Mouse (Mus musculus): ENCODE measurements around the gene Gpn2. TPM values are rescaled to one million over a fixed set of nuclear protein-coding genes. Genes with fewer than 3 reads are reported as not detected.
A peak's percentile ranks its signal among the peaks of the same experiment; 100 is the strongest.

The Gpn2 gene
- total RNA-seq (2015; ENCODE audit: low replicate concordance): 4.2 and 12.3 TPM in 2 replicates
- total RNA-seq (2017; ENCODE audit: low replicate concordance): 4.2 and 5.0 TPM in 2 replicates

- ATAC-seq (replicated peaks; ENCODE audit: low FRiP score, poor library complexity, severe bottlenecking): peak; percentile 90
These were observed at the start of gene Gpn2 for GRCm38 (mm10) chr4:133584059-133584951. Gpn2 (plus strand) TSS chr4:133584362.

- no peak for ATAC-seq (replicated peaks; ENCODE audit: low FRiP score, poor library complexity, severe bottlenecking)
These were observed 48.1 kb upstream of the Gpn2 start for GRCm38 (mm10) chr4:133536081-133536480.

DNA sequence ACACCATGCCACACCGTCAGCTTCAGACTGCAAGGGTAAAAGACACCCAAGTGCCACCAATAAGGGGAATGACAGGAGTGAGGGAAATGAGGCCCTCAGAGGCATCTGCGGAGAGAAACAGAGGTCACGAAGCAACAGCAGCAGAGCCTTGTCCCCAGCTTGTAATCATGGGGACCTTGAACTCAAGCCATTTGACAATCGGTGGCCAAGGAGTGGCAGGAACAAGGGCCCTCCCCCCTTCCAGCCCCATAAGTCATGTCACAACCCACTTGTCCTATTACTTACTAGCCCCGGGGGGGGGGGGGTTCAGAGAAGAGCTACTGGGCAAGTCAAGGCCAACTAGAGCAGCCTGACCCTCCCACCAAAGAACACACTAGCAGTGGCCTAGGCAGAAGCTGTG, 47.5 kb upstream of the Gpn2 start:
- no peak for ATAC-seq (replicated peaks; ENCODE audit: low FRiP score, poor library complexity, severe bottlenecking)

DNA sequence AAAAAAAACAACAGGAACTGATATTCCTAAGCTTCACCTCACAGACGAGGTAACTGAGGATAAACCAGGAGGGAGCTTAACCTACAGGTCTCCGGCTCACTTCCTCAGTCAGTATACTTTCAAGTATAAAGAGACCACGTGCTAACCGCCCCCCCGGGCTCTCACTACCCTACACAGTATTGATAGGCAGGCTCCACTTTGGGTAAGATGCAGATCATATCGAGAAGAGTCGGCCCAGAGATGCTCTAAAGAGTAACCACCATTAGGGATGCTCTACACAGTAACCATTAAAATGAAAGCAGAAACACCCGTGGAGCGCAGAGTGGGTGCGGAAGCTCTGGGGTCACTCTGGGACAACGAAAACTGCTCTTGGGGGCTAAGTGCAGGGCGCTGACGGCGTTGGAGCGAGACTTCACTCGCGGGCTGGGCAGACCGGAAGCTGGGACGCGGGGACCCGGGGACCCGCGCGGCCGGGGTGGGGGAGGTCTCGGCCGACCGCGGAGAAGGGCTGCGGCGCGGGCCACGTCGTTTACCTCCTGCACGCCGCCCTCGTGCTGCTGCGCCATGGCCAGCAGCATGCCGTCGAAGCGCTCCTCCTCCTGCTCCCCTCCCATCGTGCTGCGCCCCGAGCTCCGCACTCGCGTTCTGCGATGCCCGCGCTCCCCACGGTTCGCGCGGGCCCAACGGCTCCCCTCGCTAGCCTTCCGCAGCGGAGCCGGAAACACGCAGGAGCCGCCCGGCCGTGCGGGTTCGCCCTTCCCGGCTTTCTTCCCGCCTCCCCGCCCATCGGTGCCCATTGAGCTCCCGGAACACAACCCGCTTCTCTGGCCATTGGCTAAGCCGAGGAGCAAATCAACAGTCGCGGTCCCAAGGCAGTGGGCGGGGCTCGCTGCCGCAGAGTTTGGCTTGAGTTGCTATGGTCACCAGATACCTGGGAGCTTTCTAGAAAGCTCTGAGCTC, 38.6 kb upstream of the Gpn2 start, which contains the start of gene Nudc:
Gene Nudc (minus strand): TSS at position 725 of the 960 bp plus-strand sequence.
- ATAC-seq (replicated peaks; ENCODE audit: low FRiP score, poor library complexity, severe bottlenecking): peak; percentile 100

- ATAC-seq (replicated peaks; ENCODE audit: low FRiP score, poor library complexity, severe bottlenecking): no peak
These were observed 32.1 kb upstream of the Gpn2 start for GRCm38 (mm10) chr4:133552029-133552428.

DNA sequence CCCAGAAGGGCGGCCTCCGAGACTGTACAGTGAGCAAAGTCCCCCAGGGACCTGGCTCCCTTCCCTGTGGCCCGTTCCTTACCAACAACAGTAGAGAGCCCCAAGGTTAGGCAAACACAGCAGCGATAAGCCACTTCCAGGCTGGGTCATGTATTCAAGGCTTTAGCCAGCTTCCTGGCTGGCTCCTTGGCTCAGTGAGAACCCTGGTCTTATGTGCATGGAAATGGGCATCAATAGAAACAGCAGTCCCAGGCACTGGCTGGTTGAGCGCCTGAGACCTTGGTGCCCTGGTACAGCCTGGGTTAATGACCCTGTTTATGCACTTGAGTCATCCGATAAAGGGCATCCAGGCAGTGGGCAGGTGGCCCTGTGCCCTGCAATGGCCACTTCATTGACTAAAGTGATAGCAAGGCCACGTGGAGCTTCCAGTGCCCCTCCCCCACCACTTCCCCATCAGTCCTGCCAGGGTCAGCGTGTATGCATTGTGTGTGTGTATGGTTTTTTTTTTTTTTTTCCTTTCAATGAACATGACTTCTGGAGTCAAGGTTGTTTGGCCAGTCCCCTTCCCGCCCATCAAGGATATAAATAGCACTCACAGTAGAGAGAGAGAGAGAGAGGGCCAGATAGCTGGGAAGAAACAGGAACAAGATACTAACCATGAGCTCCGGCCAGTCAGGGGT, 31.3 kb upstream of the Gpn2 start, which contains the start of gene Nr0b2:
Gene Nr0b2 (plus strand): TSS at position 609 of the 680 bp plus-strand sequence.
- no peak for ATAC-seq (replicated peaks; ENCODE audit: low FRiP score, poor library complexity, severe bottlenecking)

DNA sequence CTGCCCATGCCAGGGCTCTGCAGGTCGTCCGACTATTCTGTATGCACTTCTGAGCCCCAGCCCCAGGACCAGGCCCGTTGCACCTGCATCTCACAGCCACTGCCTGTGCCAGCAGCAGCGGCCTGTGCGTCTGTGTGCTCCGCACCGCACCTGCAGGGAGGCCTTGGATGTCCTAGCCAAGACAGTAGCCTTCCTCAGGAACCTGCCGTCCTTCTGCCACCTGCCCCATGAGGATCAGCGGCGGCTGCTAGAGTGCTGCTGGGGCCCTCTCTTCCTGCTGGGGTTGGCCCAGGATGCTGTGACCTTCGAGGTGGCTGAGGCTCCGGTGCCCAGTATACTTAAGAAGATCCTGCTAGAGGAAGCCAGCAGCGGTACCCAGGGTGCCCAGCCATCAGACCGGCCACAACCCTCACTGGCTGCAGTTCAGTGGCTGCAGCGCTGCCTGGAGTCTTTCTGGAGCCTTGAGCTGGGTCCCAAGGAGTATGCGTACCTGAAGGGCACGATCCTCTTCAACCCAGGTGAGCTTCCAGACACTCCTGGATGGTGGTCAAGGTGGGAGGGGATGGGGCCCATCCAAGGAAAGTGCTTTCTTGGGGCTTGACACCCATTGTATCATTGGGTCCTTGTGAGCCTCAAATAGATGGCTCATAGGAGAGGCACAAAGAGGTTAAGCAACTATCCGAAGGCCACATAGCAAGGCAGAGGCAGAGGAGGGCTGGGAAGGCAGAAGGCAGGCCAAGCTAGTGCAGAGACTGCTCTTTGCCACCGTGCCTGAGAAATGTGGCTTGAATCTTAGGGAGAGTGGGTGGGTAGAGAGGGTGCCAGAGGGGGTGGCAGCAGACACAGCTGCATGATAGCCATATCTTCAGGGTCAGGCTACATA, 30.5 kb upstream of the Gpn2 start:
- ATAC-seq (replicated peaks; ENCODE audit: low FRiP score, poor library complexity, severe bottlenecking): no peak

DNA sequence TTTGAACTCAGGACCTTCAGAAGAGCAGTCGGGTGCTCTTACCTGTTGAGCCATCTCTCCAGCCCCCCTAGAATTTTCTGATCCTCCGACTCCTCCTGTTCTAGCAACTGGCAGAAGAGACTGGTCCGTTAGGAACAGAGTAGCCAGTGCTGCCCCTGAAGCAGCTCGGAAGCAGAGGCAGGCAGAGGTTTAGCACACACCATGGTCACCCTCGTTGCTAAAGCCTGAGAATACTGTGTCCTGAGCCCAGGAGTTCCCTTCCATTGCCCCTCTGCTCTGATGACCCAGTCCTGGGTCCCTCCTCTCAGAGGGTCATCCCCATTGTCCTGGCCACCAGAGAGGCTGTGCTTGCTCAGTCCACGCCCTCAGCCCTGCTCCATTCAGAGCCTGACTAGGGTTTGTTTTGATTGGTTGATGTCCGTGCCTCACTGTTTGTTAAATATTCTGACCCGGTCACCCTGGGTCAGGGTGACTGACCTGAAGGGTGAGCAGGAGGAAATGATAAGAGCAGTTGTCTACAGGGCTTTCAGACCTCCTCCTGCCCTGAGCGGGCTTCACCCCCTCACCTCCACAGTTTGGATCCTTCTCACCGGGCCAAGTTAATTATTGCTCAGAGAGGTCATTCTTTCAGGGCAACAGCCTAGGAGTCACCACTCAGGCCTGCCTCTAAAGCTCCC, 27.0 kb upstream of the Gpn2 start:
- no peak for ATAC-seq (replicated peaks; ENCODE audit: low FRiP score, poor library complexity, severe bottlenecking)

GRCm38 (mm10) chr4:133559846-133560245, 24.3 kb upstream of the Gpn2 start:
- no peak for ATAC-seq (replicated peaks; ENCODE audit: low FRiP score, poor library complexity, severe bottlenecking)

DNA sequence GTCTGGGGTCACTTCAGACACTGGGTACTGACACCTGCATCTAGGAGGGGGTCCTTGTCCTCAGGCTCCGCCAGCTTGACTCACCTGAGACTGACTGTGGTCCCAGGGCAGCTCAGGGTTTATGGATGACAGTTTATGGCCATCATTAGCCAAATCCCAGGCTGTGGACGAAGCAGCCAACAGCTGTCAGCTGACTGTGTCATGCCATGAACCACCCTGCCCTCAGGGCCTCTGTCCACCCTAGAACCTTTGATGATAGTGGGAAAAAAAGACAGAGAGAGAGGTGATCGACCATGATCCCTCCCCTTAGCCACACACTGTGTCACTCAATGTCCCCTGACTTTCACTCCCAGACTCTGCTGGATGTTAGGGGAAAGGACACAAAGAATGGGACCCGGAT, 22.5 kb upstream of the Gpn2 start:
- ATAC-seq (replicated peaks; ENCODE audit: low FRiP score, poor library complexity, severe bottlenecking): no peak

- no peak for ATAC-seq (replicated peaks; ENCODE audit: low FRiP score, poor library complexity, severe bottlenecking)
These were observed 21.0 kb upstream of the Gpn2 start for GRCm38 (mm10) chr4:133563123-133563571.

DNA sequence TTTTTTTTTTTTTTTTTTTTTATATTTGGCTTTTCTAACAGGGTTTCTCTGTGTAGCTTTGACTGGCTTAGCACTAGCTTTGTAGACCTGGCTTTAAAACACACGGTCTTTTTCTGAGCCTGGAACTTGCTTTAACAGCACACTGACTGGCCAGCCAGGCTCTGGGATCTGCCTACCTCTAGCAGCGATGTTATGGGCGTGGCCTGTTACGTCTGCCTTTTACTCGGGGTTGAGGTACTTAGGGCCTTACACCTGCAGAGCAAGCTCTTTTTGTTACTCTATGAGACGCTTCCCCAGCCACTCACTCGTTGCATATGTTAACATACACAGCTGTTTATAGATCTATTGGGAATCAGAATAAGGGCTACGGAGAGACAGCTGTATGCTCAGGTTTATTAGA, 16.9 kb upstream of the Gpn2 start:
- ATAC-seq (replicated peaks; ENCODE audit: low FRiP score, poor library complexity, severe bottlenecking): no peak

DNA sequence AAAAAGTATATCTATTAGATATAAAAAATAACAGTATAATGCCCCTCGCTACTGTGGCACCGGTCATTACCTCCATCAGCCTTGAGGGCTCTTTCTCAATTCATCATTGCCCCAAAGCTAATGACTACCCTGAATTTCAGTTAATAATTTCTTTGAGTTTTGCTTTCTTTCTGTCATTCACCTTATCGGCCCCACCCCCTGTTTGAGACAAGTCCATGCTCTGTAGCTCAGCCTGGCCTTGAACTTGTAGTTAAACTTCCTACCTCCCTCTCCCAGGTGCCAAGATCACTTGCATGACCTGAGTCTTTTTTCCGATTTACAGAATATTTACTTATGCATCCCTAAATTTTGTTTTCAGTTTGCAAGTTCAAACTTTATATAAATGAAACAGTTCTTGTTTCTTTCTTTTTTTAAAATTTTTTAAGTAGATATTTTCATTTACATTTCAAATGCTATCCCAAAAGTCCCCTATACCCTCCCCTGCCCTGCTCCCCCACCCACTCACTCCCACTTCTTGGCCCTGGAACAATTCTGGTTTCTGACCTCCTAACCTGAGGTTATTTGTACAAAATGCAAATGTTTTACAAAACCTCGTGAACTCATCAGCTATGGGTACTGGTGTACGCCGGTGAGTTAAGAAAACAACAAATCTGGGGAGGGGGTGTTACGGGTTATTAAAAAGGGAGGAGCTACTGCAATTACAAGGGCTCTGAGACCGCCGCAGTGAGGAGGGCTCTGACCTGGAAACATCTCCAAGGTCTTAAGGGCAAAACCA, 14.7 kb upstream of the Gpn2 start:
- ATAC-seq (replicated peaks; ENCODE audit: low FRiP score, poor library complexity, severe bottlenecking): no peak

GRCm38 (mm10) chr4:133570066-133570466, 14.1 kb upstream of the Gpn2 start:
- ATAC-seq (replicated peaks; ENCODE audit: low FRiP score, poor library complexity, severe bottlenecking): no peak

DNA sequence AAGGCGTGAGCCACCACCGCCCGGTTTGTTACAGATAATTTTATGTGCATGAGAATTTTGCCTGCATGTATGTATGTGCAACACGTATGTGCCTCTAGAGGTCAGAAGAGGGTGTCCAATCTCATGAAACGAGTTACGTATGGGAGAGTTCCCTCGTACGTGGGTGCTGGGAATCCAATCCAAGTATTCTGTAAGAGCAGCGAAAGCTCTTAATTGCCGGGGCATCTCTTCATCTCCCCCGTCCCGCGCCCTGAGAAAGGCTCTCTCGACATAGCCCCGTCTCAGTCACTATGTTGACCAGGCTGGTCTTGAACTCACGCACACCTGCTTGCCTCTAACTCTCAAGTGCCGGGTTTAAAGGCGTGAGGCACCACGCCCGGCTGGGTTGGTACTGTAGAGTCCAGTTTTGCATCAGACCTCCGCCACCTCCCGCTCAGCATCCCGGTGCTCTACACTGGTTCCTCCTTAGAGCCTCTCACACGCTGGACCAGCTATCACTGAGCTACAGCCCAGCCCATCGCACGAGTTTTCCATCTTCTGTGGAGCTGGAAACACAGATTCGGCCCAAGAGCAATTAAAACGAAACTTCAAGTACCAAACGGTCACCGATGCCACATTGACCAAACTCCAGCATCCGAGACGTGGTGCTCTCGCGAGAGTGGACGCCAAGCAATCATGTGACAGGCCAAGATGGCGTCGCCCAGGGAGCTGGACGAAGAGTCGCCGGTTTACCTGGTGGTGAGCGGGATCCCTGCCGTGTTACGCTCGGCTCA, 9.9 kb upstream of the Gpn2 start, which contains the start of gene Gpatch3:
Gene Gpatch3 (plus strand): TSS at position 676 of the 773 bp plus-strand sequence.
- ATAC-seq (replicated peaks; ENCODE audit: low FRiP score, poor library complexity, severe bottlenecking): peak; percentile 97

DNA sequence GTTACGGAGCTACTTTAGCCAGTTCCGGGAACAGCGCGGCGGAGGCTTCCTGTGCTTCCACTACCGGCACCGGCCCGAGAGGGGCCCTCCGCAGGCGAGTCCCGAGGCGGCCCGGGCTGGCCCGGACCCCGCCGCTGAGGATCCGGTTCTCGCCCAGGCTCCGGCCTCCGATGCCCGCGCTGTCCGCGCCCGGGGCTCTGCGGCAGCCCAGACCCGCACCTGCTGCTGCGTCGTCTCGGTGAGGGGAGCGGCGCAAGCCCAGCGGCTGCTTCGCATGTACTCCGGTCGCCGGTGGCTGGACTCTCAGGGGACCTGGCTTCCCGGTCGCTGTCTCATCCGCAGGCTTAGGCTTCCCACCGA, 9.3 kb upstream of the Gpn2 start:
- ATAC-seq (replicated peaks; ENCODE audit: low FRiP score, poor library complexity, severe bottlenecking): no peak; the same call in 1 of the 2 replicates

- no peak for ATAC-seq (replicated peaks; ENCODE audit: low FRiP score, poor library complexity, severe bottlenecking)
These were observed 6.2 kb upstream of the Gpn2 start for GRCm38 (mm10) chr4:133577983-133578382.

Data from erythroid progenitor cell, adult 5-6 weeks (primary cell).